14 mouse cellular contexts compared by ENCODE assay signal in genomic region chr1:164322987-164323650, GRCm38 (mm10).
"Had no signal": no experiment of that assay in that cellular context is flagged by ENCODE, and none has a peak within 500 bp of the region (broad histone marks: within the 10 kb centered on the region; RNA-seq: fewer than 3 reads in every experiment).

No protein-coding gene starts in this region.

- H3K27ac ChIP-seq: kidney, embryonic 15.5 days; limb, embryonic 10.5 days; limb, embryonic 13.5 days; liver, embryonic 12.5 days; liver, embryonic 15.5 days had no signal

- ATAC-seq: intestine, postnatal 0 days; liver, embryonic 12.5 days; lung, postnatal 0 days had no signal

- H3K9me3 ChIP-seq: kidney, embryonic 15.5 days; limb, embryonic 10.5 days; limb, embryonic 13.5 days; liver, embryonic 12.5 days; liver, embryonic 15.5 days had no signal

- H3K4me2 ChIP-seq: kidney, embryonic 15.5 days; limb, embryonic 13.5 days; liver, embryonic 12.5 days; liver, embryonic 15.5 days; midbrain, embryonic 11.5 days had no signal

- H3K9ac ChIP-seq: kidney, embryonic 15.5 days; limb, embryonic 13.5 days; liver, embryonic 12.5 days; liver, embryonic 15.5 days had no signal

- H3K4me1 ChIP-seq: limb, embryonic 10.5 days had no signal

- H3K36me3 ChIP-seq: liver, embryonic 12.5 days; liver, embryonic 15.5 days had no signal

- H3K4me3 ChIP-seq: kidney, embryonic 15.5 days; limb, embryonic 10.5 days; limb, embryonic 13.5 days; liver, embryonic 12.5 days; liver, embryonic 15.5 days had no signal

- H3K27me3 ChIP-seq: kidney, embryonic 15.5 days; limb, embryonic 13.5 days; liver, embryonic 12.5 days; liver, embryonic 15.5 days had no signal

- DNase-seq: liver; lung, adult 18-20 months; lung, postnatal 4 days; midbrain, embryonic 14.5 days; thymus, adult 18-20 months; thymus, postnatal 36 days had no signal
